Mouse (Mus musculus) olfactory bulb, adult 2 months (tissue): ENCODE results near the gene Abhd4. TPM values are rescaled to one million over a fixed set of nuclear protein-coding genes. Genes with fewer than 3 reads are reported as not detected.

Source experiments
- H3K27ac ChIP-seq: fragments of 200-500 bp; 2 replicates; pipeline ENCODE4 v1.5.1; 2012; ENCODE audit warnings: low read depth, low read length; ENCODE audit not compliant: insufficient read depth
- H3K4me1 ChIP-seq: fragments of 200-500 bp; 2 replicates; pipeline ENCODE4 v1.6.1; 2012; ENCODE audit warnings: low read length; ENCODE audit not compliant: control insufficient read depth, insufficient read depth
- H3K4me3 ChIP-seq: fragments of 200-500 bp; 2 replicates; pipeline ENCODE4 v1.5.1; 2012; ENCODE audit warnings: mild to moderate bottlenecking, low read depth, low read length, moderate library complexity; ENCODE audit not compliant: insufficient read depth
- CTCF ChIP-seq: fragments of 200-500 bp; IDR thresholded peaks from 2 replicates; pipeline ENCODE4 v1.5.1; 2012; ENCODE audit warnings: low read depth, mild to moderate bottlenecking, low read length, moderate library complexity; ENCODE audit not compliant: insufficient read depth
- POLR2A ChIP-seq: fragments of 200-500 bp; IDR thresholded peaks from 2 replicates; pipeline ENCODE4 v1.6.1; 2012; ENCODE audit warnings: mild to moderate bottlenecking, low read depth, low read length, moderate library complexity; ENCODE audit not compliant: insufficient read depth
- WGBS: fragments of 180-500 bp; shearing (Covaris S2); methylation state at CpG from one replicate; pipeline ENCODE4 v1.1.7; 2018; 5-methylcytosine and 5-hydroxymethylcytosine counted together
- polyA plus RNA-seq: library from polyadenylated mRNA; stranded (reverse); fragments of >200 nt; gene quantifications from 2 replicates; pipeline ENCODE4 v1.2.4, GENCODE M21; 2012; ENCODE audit warnings: low replicate concordance; ENCODE audit not compliant: missing spikeins, insufficient read depth, insufficient read length

The Abhd4 gene
- polyA plus RNA-seq, 1 experiment, result not detected

GRCm38 (mm10) chr14:54219256-54219655, 34.7 kb upstream of the Abhd4 start:
- 64% methylated on average over 8 of the region's 8 CpGs for WGBS
- H3K27ac ChIP-seq, result no peak overlapping the region
- no peak overlapping the region for H3K4me3 ChIP-seq
- TF ChIP-seq POLR2A (no peak), CTCF (no peak)
- peaks cover 9% of the 10 kb centered on the region; the same call in 1 of the 2 replicates for H3K4me1 ChIP-seq

GRCm38 (mm10) chr14:54219849-54220248, 34.1 kb upstream of the Abhd4 start:
- H3K27ac ChIP-seq, result no peak overlapping the region
- peaks cover 5% of the 10 kb centered on the region; the same call in 1 of the 2 replicates for H3K4me1 ChIP-seq
- 83% methylated on average over 7 of the region's 7 CpGs for WGBS
- H3K4me3 ChIP-seq, result no peak overlapping the region
- TF ChIP-seq POLR2A, result no peak
- TF ChIP-seq CTCF, result no peak

GRCm38 (mm10) chr14:54220726-54221494, 33.1 kb upstream of the Abhd4 start:
- 83% methylated on average over 8 of the region's 8 CpGs for WGBS

DNA sequence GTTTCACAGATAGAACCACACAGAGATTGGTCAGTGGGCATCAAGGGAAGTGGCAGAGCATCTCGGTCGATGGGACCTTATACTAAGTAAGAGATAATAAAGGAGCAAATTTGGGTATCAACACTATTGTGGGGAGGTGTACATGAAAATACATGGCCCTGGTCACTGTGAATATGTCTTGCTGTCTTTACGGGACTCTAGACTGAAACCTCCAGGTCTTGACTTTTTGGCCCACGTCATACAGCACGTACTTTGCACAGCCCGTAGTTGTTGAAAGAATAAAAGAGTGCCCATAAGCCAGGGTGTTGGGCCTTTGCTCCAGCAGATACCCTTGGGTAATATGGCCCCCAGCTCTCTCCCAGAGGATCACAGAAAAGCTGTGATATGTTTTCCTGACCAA, 32.3 kb upstream of the Abhd4 start:
- H3K27ac ChIP-seq, result no peak overlapping the region
- WGBS, result 97% methylated on average over 6 of the region's 6 CpGs
- TF ChIP-seq POLR2A (no peak), CTCF (no peak)
- no peak overlapping the region for H3K4me3 ChIP-seq
- peaks cover 13% of the 10 kb centered on the region for H3K4me1 ChIP-seq

More at GRCm38 (mm10) chr14:54220726-54221494, 33.1 kb upstream of the Abhd4 start:
- Histone ChIP-seq H3K4me1 (peaks cover 12% of the 10 kb centered on the region), H3K4me3 (no peak overlapping the region), H3K27ac (no peak overlapping the region)
- TF ChIP-seq POLR2A (no peak), CTCF (no peak)

DNA sequence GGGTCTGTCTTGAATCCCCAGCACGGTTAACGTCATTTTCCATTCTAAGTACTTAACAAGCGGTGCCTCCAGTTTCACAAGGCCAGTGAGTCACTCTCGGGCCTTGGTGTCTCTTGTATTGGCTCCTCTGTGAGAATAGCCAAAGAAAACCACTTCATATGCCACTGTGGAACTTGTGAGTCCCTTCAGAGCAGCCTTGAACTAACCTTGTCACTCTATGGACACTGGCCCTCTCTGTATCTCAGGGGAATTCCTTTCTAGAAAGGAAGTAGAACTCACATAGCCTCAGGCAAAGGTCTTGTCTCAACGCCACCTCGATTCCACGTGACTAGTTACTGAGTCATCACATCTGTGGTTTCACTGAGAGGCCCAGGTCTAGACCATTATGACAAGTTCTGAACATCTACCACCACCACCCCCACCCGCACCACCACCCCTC, 31.7 kb upstream of the Abhd4 start:
- TF ChIP-seq CTCF (no peak), POLR2A (no peak)
- H3K4me1 ChIP-seq, result peaks cover 13% of the 10 kb centered on the region
- H3K4me3 ChIP-seq, result no peak overlapping the region
- H3K27ac ChIP-seq, result no peak overlapping the region
- 90% methylated on average over 8 of the region's 8 CpGs for WGBS

DNA sequence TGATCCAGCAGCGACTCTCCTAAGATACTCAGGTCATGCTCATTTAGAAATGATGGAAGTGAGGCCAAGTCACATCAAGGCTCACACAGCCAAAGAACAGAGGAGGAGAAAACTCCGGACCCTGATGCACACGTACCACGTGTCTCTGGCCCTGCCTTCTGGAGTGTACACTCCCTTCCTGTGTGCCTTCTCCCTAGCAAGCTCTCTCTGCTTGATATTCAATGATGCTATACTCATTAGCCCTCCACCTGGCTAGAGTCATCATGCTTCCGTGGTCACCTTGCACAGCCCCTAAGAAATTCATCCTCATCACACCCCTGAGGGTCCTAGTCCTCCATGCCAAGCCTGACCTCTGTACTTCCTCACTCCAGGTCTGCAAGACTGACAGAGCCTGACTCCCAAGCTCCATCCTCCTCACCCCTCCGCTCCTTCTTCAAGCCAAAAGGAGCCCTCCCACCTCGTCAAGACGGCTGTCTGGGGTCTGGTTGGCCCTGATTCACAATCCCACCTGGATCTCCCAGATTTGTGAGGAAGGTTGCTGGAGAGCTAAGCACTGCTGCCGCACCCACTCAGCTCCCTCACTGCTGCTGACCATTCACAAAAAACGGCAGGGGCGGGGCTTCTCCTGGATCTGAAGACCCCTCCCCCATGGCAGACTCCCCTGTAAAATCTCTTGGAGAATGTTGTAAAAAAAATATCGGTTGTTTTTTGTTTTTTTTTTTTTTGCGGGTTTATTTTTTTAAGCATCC, 30.5 kb upstream of the Abhd4 start:
- Histone ChIP-seq H3K27ac (no peak overlapping the region), H3K4me3 (no peak overlapping the region), H3K4me1 (peaks cover 14% of the 10 kb centered on the region)
- TF ChIP-seq POLR2A, result no peak
- TF ChIP-seq CTCF, result no peak
- 67% methylated on average over 13 of the region's 13 CpGs for WGBS

DNA sequence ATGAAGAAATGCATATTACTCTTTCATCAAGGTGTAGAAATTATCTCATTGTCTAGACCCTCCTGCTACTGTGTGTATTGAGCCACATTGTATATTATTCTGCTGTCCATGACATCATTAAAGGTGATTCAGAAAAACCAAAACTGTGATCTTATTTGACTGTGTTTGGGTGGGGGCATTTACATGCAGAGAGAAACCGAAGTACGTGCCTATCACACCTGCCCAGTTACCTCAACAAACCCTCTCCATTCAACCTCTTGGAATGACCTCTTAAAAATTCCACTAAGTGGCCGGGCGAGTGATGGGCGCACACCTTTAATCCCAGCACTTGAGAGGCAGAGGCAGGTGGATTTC, 29.9 kb upstream of the Abhd4 start:
- no peak overlapping the region for H3K4me3 ChIP-seq
- peaks cover 20% of the 10 kb centered on the region for H3K4me1 ChIP-seq
- WGBS, result 100% methylated on average over 5 of the region's 5 CpGs
- TF ChIP-seq POLR2A (no peak), CTCF (no peak)
- no peak overlapping the region for H3K27ac ChIP-seq

GRCm38 (mm10) chr14:54224484-54225467, 29.2 kb upstream of the Abhd4 start:
- Histone ChIP-seq H3K4me3 (no peak overlapping the region), H3K27ac (no peak overlapping the region), H3K4me1 (peaks cover 21% of the 10 kb centered on the region)
- 57% methylated on average over 16 of the region's 16 CpGs for WGBS
- TF ChIP-seq CTCF (no peak), POLR2A (no peak)
